Mouse (Mus musculus): ENCODE measurements around the gene Atxn1. TPM values are rescaled to one million over a fixed set of nuclear protein-coding genes. Genes with fewer than 3 reads are reported as not detected.
A peak's percentile ranks its signal among the peaks of the same experiment; 100 is the strongest.

Atxn1 gene
- polyA plus RNA-seq, 1 experiment, result 3.2 TPM

DNA sequence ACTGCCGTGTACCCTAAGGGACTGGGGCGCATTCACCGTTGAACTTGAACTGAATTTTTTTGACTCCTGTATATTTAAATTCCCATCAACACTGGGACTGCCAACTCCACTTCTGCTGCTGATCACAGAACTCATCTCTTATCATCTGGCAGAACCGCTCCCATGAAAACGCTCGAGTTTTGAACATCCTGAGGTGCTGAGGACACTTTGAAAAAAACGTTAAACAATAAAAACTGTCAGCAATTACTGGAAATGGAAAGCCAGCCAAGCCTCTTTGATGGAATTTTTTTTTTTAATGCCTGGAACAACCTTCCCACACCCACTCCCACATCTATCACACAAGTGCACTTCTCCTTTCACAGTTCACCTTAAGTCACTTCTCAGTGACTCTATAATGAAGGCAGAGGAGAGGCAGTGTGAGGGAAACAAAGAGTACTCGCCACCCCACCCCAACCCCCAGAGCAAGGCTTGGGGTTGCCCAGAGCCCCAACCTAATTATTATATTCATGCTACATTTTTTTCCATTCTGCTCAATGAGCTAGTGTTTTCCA is 137.7 kb downstream of the Atxn1 start:
- H3K4me1 ChIP-seq, result peaks cover 28% of the 10 kb centered on the region
- TF ChIP-seq GATA1 (IDR thresholded peaks at IDR 0.05; ENCODE audit: borderline replicate concordance, low read length) (no peak), FLI1 (IDR thresholded peaks at IDR 0.05; ENCODE audit: low read length) (no peak)
- H3K9me3 ChIP-seq, result peaks cover 7% of the 10 kb centered on the region
- H3K36me3 ChIP-seq (replicated peaks; ENCODE audit: low read length), result peaks cover 54% of the 10 kb centered on the region
- no peak overlapping the region for H3K4me3 ChIP-seq (replicated peaks)
- no peaks in the 10 kb centered on the region for H3K27me3 ChIP-seq (replicated peaks)

DNA sequence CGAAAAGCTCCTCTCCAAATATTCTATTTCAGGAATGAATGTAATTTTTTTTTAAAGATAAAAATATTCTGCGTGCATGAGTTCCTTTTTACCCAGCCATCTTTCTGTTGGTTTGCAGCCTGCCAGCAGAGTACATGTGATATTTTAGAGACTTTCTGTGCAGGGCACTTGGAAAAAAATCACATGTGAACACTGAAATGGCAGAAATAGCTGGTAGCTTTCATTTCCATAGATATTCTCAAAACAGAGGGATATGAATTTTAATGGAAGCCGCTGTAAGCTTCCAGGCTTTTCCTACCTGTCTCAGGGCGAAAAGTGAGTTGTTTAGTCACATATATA is 142.3 kb downstream of the Atxn1 start:
- Histone ChIP-seq H3K9me3 (peaks cover 16% of the 10 kb centered on the region), H3K4me3 (replicated peaks) (no peak overlapping the region), H3K27me3 (replicated peaks) (no peaks in the 10 kb centered on the region), H3K4me1 (peaks cover under 1% of the 10 kb centered on the region), H3K36me3 (replicated peaks; ENCODE audit: low read length) (peaks cover 56% of the 10 kb centered on the region)
- no peak for TF ChIP-seq FLI1 (IDR thresholded peaks at IDR 0.05; ENCODE audit: low read length)
- no peak for TF ChIP-seq GATA1 (IDR thresholded peaks at IDR 0.05; ENCODE audit: borderline replicate concordance, low read length)

DNA sequence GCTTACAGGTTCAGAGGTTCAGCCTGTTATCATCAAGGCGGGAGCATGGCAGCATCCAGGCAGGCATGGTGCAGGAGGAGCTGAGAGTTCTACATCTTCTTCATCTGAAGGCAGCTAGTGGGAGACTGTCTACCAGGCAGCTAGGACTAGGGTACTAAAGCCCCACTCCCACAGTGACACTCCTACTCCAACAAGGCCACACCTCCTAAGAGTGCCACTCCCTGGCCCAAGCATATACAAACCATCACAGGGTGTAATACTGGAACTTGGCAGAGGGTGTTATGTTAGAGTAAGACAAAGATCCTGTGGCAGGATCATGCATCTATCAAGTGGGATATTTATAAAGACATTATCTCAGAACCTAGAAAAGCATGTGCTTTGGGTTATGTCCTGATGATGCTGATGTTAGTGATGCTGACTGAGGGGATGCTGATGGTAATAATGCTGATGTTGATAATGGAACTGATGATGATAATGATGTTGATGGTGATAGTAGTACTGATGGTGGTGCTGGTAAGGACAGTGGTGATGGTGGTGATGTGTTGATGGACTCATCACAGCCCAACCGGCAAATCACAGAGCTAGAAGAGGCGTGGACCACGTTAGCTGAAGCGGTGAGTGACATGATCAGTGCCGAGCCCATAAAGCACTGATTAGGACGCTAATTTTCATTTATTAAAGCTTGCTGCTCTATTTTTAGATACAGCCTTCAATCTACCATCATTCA is 142.9 kb downstream of the Atxn1 start:
- no peaks in the 10 kb centered on the region for H3K27me3 ChIP-seq (replicated peaks)
- peaks cover 54% of the 10 kb centered on the region for H3K36me3 ChIP-seq (replicated peaks; ENCODE audit: low read length)
- peak overlapping the region; percentile 73 for H3K4me3 ChIP-seq (replicated peaks)
- TF ChIP-seq GATA1 (IDR thresholded peaks at IDR 0.05; ENCODE audit: borderline replicate concordance, low read length) (no peak), FLI1 (IDR thresholded peaks at IDR 0.05; ENCODE audit: low read length) (no peak)
- H3K4me1 ChIP-seq, result no peaks in the 10 kb centered on the region
- peaks cover 16% of the 10 kb centered on the region for H3K9me3 ChIP-seq

DNA sequence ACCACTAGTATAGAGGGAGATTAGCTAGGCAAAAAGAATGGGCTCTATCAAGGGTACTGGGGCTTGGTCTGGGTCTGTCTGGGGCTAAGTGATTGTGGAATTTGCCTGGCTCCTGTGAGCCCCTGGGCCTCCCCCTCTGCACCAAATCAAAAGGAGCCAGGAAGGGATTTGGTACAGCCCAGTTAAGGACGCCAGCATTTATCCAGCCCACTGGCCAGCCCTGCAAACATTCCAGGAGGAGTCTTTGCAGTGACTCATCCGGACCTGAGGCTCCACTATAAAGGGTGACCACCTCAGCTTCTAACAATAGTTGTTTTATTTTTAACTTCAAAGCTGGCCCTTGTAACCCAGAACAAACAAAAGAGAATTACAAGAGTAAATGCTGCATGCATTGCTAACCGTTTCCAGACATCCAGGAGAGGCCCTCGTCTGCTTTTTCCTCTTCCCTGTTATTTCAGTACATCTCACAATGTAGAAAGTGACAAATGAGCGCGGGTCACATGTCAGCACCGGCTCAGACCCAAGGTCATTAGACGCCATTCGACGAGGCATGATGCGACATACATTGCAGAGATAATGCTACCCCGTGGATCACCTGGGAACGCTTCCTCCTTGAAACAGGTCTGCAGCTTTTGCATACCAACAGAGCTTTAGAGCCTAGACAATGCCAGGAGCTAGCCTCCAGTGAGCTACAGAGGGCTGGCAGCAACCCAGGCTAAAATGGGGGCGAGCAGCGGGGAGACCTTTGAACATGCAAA is 144.2 kb downstream of the Atxn1 start:
- Histone ChIP-seq H3K4me3 (replicated peaks) (no peak overlapping the region), H3K9me3 (peaks cover 10% of the 10 kb centered on the region), H3K4me1 (no peaks in the 10 kb centered on the region), H3K27me3 (replicated peaks) (no peaks in the 10 kb centered on the region), H3K36me3 (replicated peaks; ENCODE audit: low read length) (peaks cover 51% of the 10 kb centered on the region)
- TF ChIP-seq FLI1 (IDR thresholded peaks at IDR 0.05; ENCODE audit: low read length) (no peak), GATA1 (IDR thresholded peaks at IDR 0.05; ENCODE audit: borderline replicate concordance, low read length) (no peak)

DNA sequence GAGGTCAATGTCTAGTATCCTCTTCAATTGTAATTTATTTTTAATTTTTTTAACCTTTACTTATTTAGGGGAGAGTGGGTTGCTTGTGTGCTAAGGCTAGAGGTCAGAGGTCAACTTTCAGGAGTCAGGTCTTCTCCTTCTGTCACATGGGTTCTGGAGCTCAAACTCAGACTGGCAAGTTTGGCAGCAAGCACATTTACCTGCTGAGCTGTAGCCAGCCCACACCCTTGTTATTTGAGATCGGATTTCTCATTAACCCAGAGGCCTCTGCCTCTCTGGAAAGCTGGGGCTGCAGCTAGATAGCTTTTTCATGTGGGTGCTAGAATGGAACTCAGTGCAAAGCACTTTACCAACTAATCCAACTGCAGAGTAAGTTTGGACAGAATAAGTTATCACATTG is 148.1 kb downstream of the Atxn1 start:
- Histone ChIP-seq H3K9me3 (peaks cover 4% of the 10 kb centered on the region), H3K4me1 (no peaks in the 10 kb centered on the region), H3K4me3 (replicated peaks) (no peak overlapping the region), H3K36me3 (replicated peaks; ENCODE audit: low read length) (peaks cover 34% of the 10 kb centered on the region), H3K27me3 (replicated peaks) (no peaks in the 10 kb centered on the region)
- TF ChIP-seq FLI1 (IDR thresholded peaks at IDR 0.05; ENCODE audit: low read length), result no peak
- no peak for TF ChIP-seq GATA1 (IDR thresholded peaks at IDR 0.05; ENCODE audit: borderline replicate concordance, low read length)

DNA sequence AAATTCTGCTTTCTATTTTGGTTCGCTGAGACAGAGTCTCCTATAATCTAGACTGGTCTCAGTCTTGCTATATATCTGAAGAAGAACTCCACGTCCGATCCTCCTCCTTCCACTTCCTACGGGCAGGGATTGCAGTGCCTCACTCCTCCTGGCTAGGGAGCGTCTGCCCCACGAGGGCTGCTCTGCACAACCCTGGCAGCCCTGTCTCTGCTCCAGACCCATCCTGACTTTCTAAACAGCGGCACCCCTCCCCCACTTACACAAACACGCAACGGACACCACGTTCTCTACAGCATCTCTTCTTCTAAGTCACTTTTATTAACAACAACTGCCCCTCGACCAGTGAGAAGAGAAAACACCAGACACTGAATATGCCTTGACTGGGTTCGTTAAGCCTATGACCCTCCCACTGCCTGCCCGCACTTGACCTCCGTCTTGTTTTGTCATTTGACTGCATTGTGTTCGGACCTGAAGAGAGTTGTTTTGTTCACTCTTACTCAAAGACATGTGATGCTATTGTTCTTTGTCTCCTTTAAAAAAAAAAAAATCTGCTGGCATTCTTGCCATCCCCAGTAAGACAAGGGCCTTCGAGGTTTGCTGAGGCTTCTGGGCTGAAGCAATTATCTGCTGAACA is 154.9 kb downstream of the Atxn1 start:
- H3K27me3 ChIP-seq (replicated peaks), result no peaks in the 10 kb centered on the region
- H3K36me3 ChIP-seq (replicated peaks; ENCODE audit: low read length), result peaks cover 30% of the 10 kb centered on the region
- H3K4me3 ChIP-seq (replicated peaks), result no peak overlapping the region
- no peaks in the 10 kb centered on the region for H3K9me3 ChIP-seq
- H3K4me1 ChIP-seq, result peaks cover 4% of the 10 kb centered on the region; the same call in 1 of the 2 replicates
- TF ChIP-seq FLI1 (IDR thresholded peaks at IDR 0.05; ENCODE audit: low read length) (no peak), GATA1 (IDR thresholded peaks at IDR 0.05; ENCODE audit: borderline replicate concordance, low read length) (no peak)

DNA sequence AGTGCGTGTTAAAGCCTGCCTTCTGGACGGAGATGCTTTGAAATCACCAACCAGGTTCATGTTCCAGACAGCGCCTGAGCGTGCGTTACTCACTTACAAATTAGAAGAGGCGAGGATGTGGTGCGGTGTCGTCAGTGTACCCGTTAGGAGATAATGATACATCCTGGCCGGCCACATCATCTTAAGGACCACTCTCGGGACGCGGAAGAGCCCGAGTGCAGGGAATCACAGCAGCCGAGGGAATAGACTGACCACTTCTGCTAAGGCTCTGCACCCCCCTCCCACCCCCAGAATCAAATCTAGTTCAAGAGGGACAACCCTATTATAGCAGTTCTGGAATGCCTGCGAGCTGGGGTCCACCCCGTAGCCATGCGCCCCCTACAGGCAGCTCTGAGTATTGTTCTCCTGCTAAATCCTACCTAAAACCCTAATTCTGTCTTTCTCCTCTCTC is 157.2 kb downstream of the Atxn1 start:
- peaks cover 20% of the 10 kb centered on the region for H3K4me1 ChIP-seq
- TF ChIP-seq FLI1 (IDR thresholded peaks at IDR 0.05; ENCODE audit: low read length) (no peak), GATA1 (IDR thresholded peaks at IDR 0.05; ENCODE audit: borderline replicate concordance, low read length) (no peak)
- no peaks in the 10 kb centered on the region for H3K9me3 ChIP-seq
- H3K4me3 ChIP-seq (replicated peaks), result no peak overlapping the region
- peaks cover 38% of the 10 kb centered on the region for H3K36me3 ChIP-seq (replicated peaks; ENCODE audit: low read length)
- H3K27me3 ChIP-seq (replicated peaks), result no peaks in the 10 kb centered on the region

DNA sequence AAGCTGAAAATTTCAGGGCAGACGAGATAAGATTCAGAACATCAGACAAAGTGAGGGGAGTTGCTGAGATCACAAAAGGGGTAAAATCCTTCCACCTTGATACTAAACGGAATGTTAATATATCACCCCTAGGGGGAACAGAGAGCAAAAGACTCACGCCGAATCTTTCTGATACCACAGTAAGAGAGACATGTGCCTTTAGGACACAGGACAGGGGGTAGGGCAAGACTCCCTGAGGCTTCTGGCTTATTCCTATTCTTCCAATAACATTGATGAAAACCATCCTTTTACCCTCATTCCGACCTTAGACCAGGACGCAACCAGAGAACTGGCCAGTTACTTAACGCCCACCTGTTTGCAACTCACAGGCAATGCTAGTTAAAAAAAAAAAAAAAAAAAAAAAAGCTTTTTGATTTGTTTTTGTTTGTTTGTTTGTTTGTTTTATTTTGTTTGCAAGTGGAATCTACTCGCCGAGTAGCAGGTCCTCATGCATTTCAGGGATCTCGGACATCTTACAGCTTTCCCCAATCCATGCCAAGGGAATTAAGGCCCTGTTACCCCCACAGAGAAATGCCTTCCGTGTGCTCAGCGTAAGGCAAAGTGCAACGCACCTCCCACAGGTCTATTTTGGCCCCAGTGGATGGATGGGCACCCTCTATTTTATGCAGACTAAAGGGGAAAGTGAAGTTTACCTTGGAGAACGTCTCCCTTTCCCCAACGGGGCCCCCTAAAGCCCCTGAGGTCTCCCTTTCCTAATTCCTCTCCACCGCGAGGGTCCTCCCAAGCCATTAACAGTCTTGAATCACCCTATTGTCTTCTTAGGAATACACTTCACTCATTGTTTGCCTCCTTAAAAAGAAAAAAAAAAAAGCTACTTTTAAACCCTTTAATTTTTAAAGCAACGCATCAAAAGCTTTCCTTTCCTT is 157.9 kb downstream of the Atxn1 start:
- Histone ChIP-seq H3K27me3 (replicated peaks) (no peaks in the 10 kb centered on the region), H3K36me3 (replicated peaks; ENCODE audit: low read length) (peaks cover 42% of the 10 kb centered on the region), H3K4me3 (replicated peaks) (no peak overlapping the region), H3K4me1 (peaks cover 21% of the 10 kb centered on the region), H3K9me3 (no peaks in the 10 kb centered on the region)
- no peak for TF ChIP-seq GATA1 (IDR thresholded peaks at IDR 0.05; ENCODE audit: borderline replicate concordance, low read length)
- TF ChIP-seq FLI1 (IDR thresholded peaks at IDR 0.05; ENCODE audit: low read length), result no peak
